Mouse (Mus musculus) cerebellum, postnatal 4 days (tissue): Measurements from ENCODE around the gene Casp6.

Experiments
- DNase-seq, 2 experiments: peaks; one replicate each; pipeline ENCODE4 v3.0.0; 2022; ENCODE audit warnings: low spot score in 2 of 2, mixed read lengths in 1 of 2

The Casp6 gene

GRCm38 (mm10) chr3:129923581-129923980, 22.4 kb downstream of the Casp6 start:
- DNase-seq = no peak

GRCm38 (mm10) chr3:129925861-129926260, 24.6 kb downstream of the Casp6 start:
- DNase-seq = no peak

GRCm38 (mm10) chr3:129930213-129930778, 29.1 kb downstream of the Casp6 start:
- no peak for DNase-seq

- DNase-seq = peak in 1 of 2 experiments; percentile 11
Observed at GRCm38 (mm10) chr3:129932443-129932842, 31.2 kb downstream of the Casp6 start.

- no peak for DNase-seq
Observed at GRCm38 (mm10) chr3:129936561-129936960, 35.3 kb downstream of the Casp6 start.

DNA sequence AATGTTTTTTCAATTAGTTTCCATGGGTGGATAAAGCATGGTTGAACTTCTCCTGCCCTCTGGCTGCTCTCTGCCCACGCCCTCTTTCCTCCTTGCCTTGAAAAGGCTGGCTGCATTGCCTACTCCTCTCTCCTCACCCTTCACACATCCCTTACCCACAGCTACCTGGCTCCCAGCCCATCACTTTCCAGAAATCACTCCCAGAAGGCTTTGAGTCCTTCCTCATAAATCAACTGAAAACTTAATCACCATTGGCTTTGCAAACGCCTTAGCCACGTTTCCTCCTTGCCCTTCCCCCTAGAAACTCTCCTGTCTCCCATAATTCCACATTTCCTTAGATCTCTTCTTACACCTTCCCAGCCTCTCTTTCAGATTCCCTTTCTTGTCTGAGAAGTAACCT, 36.6 kb downstream of the Casp6 start:
- no peak for DNase-seq

DNA sequence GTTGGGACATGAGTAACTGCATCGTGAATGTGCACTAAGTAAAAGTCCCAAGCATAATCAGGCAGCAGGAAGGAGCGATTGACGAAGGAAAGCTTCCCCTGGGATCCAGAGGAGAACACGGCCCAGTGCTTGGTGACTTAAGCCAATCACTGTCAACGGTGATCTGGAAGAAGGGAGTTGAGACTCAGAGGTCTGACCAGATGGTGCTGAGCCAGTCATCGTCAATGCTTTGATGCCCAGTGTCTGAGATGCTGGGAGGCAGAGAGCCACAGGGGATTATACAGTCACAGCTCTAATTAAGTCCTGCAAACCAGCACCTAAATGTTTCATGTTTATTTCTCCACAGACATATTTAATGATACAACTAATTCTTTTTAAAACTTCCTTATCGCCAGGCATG, 37.8 kb downstream of the Casp6 start:
- DNase-seq = no peak

DNA sequence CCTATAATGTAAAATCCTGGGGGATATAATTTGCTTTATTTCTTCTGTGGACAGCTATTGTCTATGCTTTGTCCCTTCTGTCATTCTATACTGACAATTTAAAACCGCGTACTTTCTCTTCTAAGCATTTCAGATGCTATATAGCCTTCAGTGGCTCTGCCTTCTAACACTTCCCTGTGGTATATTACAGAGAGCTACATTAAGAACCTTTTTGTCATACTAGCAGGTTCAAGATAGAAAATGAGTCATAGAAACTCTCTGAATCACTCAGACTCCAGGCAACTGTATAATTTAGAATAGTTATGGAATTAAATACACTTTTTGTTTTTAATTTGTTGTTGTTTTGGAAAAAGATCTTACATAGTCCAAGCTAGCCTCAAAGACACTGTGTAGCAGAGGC, 39.6 kb downstream of the Casp6 start:
- no peak for DNase-seq

DNA sequence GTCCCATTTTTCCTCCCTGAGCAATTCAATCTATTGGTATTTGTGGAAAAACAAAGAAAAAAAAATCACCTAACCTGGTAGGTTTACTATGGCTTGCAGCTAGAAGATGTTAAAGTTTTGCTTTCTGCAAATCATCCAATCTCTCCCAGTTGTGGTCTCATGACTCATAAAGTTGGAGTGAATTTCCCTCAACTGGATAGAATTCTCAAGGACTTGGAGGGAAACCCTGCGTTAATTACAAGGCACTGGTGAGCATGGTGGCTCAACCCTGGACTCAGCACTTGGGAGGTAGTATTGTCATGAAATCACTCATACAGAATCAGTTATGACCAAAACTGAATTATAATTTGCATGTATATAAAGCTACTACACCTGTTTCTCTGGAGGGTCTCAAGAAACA, 40.1 kb downstream of the Casp6 start:
- DNase-seq = no peak

- DNase-seq = no peak
Observed at GRCm38 (mm10) chr3:129943813-129944212, 42.6 kb downstream of the Casp6 start.

DNA sequence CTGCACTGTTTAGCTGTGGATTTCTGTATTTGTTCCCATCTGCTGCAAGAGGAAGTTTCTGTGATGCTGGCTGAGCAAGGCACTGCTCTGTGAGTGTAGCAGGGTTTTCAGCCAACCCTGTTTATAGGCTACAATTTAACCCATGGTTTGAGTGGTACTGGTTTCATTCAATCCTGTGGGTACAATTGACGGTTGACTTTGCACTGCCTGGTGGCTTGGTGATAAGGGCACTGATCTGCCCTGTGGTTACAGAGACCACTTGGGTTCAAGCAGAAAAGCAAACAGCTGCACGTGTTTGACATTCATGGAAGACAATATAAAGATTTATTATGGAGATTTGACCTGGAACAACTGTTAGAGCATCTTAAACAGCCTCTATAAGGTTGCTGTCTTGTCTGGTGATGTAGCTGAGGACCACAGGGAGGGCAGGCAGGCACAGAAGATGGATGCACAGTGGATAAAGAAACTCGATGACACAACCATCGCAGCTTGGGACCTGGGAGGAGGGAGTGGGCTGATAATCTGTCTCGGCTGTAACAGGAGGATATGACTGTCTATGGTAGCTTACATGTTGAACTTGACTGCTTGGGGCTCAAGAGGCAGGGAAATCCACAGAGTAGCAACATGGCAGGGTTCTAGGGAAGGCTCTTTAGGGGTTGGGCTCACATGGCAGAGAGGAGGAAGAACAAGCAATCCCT, 45.1 kb downstream of the Casp6 start:
- no peak for DNase-seq

DNA sequence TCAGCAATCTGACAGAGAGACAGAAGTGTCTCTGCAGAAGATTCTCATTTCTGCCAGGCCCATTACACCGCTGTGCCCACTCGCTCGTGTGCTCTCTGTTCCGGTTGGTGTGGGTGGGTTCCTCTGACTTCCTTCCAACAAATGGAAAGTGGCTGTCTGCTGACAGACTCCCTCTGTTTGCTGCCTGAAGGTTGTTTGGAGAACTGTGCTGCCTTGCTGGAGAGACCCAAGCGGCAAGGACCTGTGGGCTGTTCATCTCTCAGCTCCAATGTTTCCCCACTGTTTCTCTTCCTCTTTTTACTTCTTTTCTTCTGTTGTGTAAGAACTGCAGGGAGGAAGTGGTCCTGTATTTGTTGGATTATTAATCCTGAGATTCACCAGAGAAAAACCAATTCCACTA, 47.1 kb downstream of the Casp6 start:
- no peak for DNase-seq

DNA sequence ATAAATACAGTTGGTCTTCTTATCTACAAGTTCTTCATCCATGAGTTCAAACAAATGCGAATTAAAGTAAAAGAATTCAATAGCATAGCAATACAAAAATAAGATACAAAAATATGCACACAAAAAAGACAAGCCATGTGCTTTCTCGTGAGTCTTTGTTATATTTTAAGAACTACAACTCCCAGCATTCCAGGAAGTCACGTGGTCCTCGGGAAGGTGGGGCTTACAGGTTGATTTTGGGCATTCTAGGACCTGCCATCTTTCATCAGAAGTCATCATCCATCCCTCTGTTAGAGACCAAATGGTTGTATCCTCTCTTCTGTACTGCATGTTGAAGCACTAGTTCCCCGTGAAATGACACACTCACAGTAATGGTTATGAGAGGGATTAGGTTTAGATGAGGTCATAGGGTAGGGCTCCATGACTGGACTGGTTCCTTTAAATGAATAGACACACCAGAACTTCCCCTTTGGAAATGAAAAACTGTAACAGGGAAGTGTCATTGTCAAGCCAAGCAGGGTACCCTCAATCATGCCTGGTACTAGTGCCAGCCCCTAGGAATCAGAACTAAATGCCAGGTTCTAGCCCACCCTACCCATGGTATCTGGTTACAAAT, 48.0 kb downstream of the Casp6 start:
- DNase-seq = no peak

DNA sequence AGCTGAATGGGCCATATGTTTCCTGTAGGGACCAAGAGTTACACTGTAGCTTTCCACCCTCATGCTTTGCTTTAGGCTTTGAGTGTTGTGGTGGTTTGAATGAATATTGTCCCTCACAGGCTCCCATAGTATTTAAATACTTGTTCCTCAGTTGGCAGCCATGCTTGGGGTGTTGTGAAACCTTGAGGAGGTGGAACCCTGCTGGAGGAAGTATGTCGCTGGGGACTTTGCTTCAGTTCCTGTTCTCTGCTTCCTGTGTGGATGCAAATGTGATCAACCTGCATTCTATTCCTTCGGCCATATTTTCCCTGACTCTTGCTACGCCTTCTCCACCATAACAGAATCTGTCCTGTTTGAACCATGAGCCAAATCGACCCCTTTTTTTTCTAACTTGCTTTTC, 52.1 kb downstream of the Casp6 start:
- no peak for DNase-seq

DNA sequence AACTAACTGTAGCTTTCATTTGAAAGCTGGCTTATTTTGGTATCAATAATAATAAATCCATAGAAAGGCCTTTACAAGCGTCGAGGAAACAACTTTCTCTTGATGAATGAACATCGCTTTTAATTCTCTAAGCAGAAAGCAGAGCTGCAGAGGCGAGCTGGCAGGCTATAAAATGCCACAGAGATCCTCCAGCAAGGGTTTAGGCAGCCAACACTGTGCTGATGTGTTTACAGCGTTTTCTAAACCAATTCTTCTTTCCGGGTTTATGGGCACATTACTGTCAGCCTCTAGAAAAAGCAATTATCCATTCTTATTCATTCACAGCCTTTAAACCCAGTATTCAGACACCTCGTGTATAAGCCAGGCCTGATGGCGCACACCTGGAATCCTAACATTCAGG, 61.3 kb downstream of the Casp6 start:
- DNase-seq = no peak
